Mouse (Mus musculus) R1 (cell line): ENCODE measurements at regions not wholly inside any gene's neighbourhood (a gene's known extent, or its start where the extent isn't known, plus 50 kb on each side); places are given as distances from the start of the nearest gene placed in this dataset.
A peak's percentile ranks its signal among the peaks of the same experiment; 100 is the strongest.

Source experiments
- DNase-seq: peaks from one replicate; pipeline ENCODE4 v3.0.0-alpha.2; 2018; ENCODE audit warnings: low read depth, low spot score

GRCm38 (mm10) chr3:15016621-15017020 lies 130.5 kb downstream of the Car2 start:
- no peak for DNase-seq

- no peak for DNase-seq
Measured at GRCm38 (mm10) chr3:15022773-15023172, 136.7 kb downstream of the Car2 start.

- no peak for DNase-seq
Measured at GRCm38 (mm10) chr3:15040866-15041528, 154.9 kb downstream of the Car2 start.

- DNase-seq: peak; percentile 57
Measured at GRCm38 (mm10) chr3:15053968-15054367, 167.9 kb downstream of the Car2 start.

GRCm38 (mm10) chr3:15055516-15056256 lies 169.6 kb downstream of the Car2 start:
- peak; percentile 94 for DNase-seq

GRCm38 (mm10) chr3:15056788-15057585 lies 170.9 kb downstream of the Car2 start:
- peak; percentile 97 for DNase-seq

GRCm38 (mm10) chr3:15065681-15066080 lies 179.6 kb downstream of the Car2 start:
- no peak for DNase-seq

- DNase-seq: no peak
Measured at GRCm38 (mm10) chr3:15068256-15068655, 182.2 kb downstream of the Car2 start.

GRCm38 (mm10) chr3:15071030-15071883 lies 185.2 kb downstream of the Car2 start:
- DNase-seq: no peak

GRCm38 (mm10) chr3:15073405-15073804 lies 187.3 kb downstream of the Car2 start:
- no peak for DNase-seq

- DNase-seq: no peak
Measured at GRCm38 (mm10) chr3:15073847-15074246, 187.8 kb downstream of the Car2 start.

- DNase-seq: no peak
Measured at GRCm38 (mm10) chr3:15074949-15075348, 188.9 kb downstream of the Car2 start.

- no peak for DNase-seq
Measured at GRCm38 (mm10) chr3:15090124-15090523, 204.1 kb downstream of the Car2 start.

- no peak for DNase-seq
Measured at GRCm38 (mm10) chr3:15098206-15098817, 212.2 kb downstream of the Car2 start.

- peak; percentile 76 for DNase-seq
Measured at GRCm38 (mm10) chr3:15098981-15099380, 212.9 kb downstream of the Car2 start.

- DNase-seq: no peak
Measured at GRCm38 (mm10) chr3:15105627-15106026, 219.6 kb downstream of the Car2 start.

- no peak for DNase-seq
Measured at GRCm38 (mm10) chr3:15106281-15106680, 220.2 kb downstream of the Car2 start.

- DNase-seq: no peak
Measured at GRCm38 (mm10) chr3:15107301-15107700, 221.2 kb downstream of the Car2 start.

- DNase-seq: no peak
Measured at GRCm38 (mm10) chr3:15108239-15108934, 222.3 kb downstream of the Car2 start.

- DNase-seq: no peak
Measured at GRCm38 (mm10) chr3:15110037-15110748, 221.9 kb downstream of the Gm9733 start.
